Mouse (Mus musculus) embryonic facial prominence, embryonic 14.5 days (tissue): ENCODE results near the gene 1110051M20Rik. TPM values are rescaled to one million over a fixed set of nuclear protein-coding genes. Genes with fewer than 3 reads are reported as not detected.

Experiments used
- ATAC-seq: fragments of 200-750 bp; cut with Nextera tagmentation; 2 replicates; pipeline ENCODE4 v1.8.0; 2017; ENCODE audit warnings: low read depth, moderate number of reproducible peaks, moderate TSS enrichment
- DNase-seq: peaks from one replicate; pipeline ENCODE4 v3.0.0-alpha.2; 2015; ENCODE audit warnings: low spot score
- H3K27ac ChIP-seq: fragments of 300-500 bp; sonication (generic); replicated peaks from 2 replicates; pipeline ENCODE4 v1.5.1; 2014; ENCODE audit warnings: low read depth, mild to moderate bottlenecking, low read length, moderate library complexity
- H3K27me3 ChIP-seq: fragments of 300-500 bp; sonication (generic); replicated peaks from 2 replicates; pipeline ENCODE4 v1.6.1; 2014; ENCODE audit warnings: low read length; ENCODE audit not compliant: control insufficient read depth, insufficient read depth
- H3K36me3 ChIP-seq: fragments of 300-500 bp; sonication (generic); 2 replicates; pipeline ENCODE4 v1.6.1; 2014; ENCODE audit warnings: low read length, mixed read lengths; ENCODE audit not compliant: control insufficient read depth, insufficient read depth
- H3K4me1 ChIP-seq: fragments of 300-500 bp; sonication (generic); 2 replicates; pipeline ENCODE4 v1.6.1; 2014; ENCODE audit warnings: antibody characterized with exemption, low read length; ENCODE audit not compliant: control insufficient read depth, insufficient read depth
- H3K4me2 ChIP-seq: fragments of 300-500 bp; sonication (generic); 2 replicates; pipeline ENCODE4 v1.6.1; 2014; ENCODE audit warnings: low read depth, mild to moderate bottlenecking, low read length, moderate library complexity, mixed read lengths
- H3K4me3 ChIP-seq: fragments of 300-500 bp; sonication (generic); 2 replicates; pipeline ENCODE4 v1.5.1; 2014; ENCODE audit warnings: low read depth, mild to moderate bottlenecking, low read length
- H3K9ac ChIP-seq: fragments of 300-500 bp; sonication (generic); 2 replicates; pipeline ENCODE4 v1.6.1; 2014; ENCODE audit warnings: low read depth, mild to moderate bottlenecking, low read length, moderate library complexity, mixed read lengths
- H3K9me3 ChIP-seq: fragments of 300-500 bp; sonication (generic); 2 replicates; pipeline ENCODE4 v1.6.1; 2016; ENCODE audit warnings: low read length; ENCODE audit not compliant: control insufficient read depth
- WGBS: fragments of 180-500 bp; shearing (Covaris S2); extraction: QIAGEN DNeasy Blood & Tissue Kit; methylation state at CpG from one replicate; pipeline ENCODE4 v1.1.7; 2014; 5-methylcytosine and 5-hydroxymethylcytosine counted together
- polyA plus RNA-seq: library from polyadenylated mRNA; unstranded; fragments of >200 nt; fragmentation: Nextera tagmentation; extraction: Ambion mirVana; gene quantifications from 2 replicates; pipeline ENCODE4 v1.2.1, GENCODE M21; 2014

The 1110051M20Rik gene
- polyA plus RNA-seq, 1 experiment from 2014 or later = 56.0 TPM

DNA sequence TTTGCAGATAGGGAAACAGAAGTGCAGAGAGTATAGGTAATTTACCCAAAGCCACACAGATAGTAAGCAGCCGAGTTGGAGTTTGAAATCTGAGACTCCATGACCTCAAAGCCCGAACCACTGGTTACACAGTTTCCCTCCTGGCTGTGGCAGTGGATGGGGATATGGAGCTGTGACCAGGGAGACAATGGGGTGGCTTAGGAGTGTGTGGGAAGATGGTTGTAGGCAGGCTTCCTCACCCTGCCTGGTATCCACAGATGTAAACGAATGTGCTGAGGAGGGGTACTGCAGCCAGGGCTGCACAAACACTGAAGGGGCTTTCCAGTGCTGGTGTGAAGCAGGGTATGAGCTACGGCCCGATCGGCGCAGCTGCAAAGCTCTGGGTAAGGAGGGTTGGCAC is 32.3 kb upstream of the 1110051M20Rik start:
- 72% methylated on average over 7 of the region's 7 CpGs for WGBS
- DNase-seq = no peak
- Histone ChIP-seq H3K4me1 (no peaks in the 10 kb centered on the region), H3K27ac (no peak overlapping the region), H3K27me3 (no peaks in the 10 kb centered on the region), H3K9ac (no peak overlapping the region), H3K4me3 (no peak overlapping the region), H3K36me3 (peaks cover 90% of the 10 kb centered on the region), H3K4me2 (no peak overlapping the region), H3K9me3 (no peaks in the 10 kb centered on the region)
- ATAC-seq = no peak

DNA sequence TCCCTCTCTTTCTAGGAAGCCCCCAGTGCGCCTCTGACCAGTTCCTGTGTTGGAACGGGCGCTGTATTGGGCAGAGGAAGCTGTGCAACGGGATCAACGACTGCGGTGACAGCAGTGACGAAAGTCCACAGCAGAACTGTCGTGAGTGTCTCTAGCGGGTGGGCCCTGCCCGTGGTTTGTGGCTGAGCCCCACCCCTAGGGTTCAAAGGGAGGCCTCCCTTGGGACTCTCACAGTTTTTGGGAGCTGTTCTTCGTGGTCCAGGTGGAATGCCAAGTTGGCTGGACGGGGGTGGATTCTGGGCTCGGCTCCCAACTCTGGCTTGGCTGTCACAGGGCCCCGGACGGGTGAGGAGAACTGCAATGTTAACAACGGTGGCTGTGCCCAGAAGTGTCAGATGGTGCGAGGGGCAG is 31.8 kb upstream of the 1110051M20Rik start:
- Histone ChIP-seq H3K4me2 (no peak overlapping the region), H3K9me3 (no peaks in the 10 kb centered on the region), H3K4me1 (no peaks in the 10 kb centered on the region), H3K4me3 (no peak overlapping the region), H3K9ac (no peak overlapping the region), H3K27me3 (no peaks in the 10 kb centered on the region), H3K36me3 (peaks cover 89% of the 10 kb centered on the region), H3K27ac (no peak overlapping the region)
- WGBS = 61% methylated on average over 17 of the region's 17 CpGs
- ATAC-seq (no peak; the same call in 1 of the 2 replicates), DNase-seq (no peak)

DNA sequence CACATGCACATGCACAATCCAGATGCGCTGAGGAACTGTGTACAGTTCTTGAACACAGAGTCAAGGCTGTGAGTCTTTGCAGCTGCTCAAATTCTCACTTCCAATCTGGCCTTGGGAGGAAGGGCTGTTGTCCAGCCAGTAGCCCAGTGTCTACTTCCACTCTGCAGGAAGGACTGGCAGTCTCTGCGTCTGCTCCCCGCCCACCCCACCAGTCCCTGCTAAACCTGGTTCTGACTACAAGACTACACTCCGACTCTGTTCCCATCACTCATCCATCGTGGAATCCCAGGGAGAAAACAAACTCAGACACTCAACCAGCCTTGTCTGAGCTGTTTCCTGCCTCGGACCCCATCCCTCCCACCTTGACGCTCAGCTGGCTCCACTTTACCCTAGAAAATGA is 31.3 kb upstream of the 1110051M20Rik start:
- Histone ChIP-seq H3K4me2 (no peak overlapping the region), H3K4me1 (no peaks in the 10 kb centered on the region), H3K4me3 (no peak overlapping the region), H3K9ac (no peak overlapping the region), H3K36me3 (peaks cover 90% of the 10 kb centered on the region), H3K27ac (no peak overlapping the region), H3K27me3 (no peaks in the 10 kb centered on the region), H3K9me3 (no peaks in the 10 kb centered on the region)
- ATAC-seq (no peak), DNase-seq (no peak)
- 59% methylated on average over 7 of the region's 7 CpGs for WGBS

DNA sequence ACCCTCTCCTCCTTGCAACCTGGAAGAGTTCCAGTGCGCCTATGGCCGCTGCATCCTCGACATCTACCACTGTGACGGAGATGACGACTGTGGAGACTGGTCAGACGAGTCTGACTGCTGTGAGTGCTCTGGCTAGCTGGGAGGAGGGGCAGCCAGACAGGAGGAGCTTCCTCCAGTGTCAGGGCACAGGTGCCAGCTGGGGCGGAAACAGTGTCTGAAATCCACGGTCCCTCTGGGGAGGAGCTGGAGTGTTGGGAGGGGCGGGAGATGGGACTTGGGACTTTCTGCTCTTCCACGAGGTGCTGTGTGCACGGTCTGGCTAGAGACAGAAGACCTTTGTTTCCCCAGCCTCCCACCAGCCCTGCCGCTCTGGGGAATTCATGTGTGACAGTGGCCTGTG is 29.9 kb upstream of the 1110051M20Rik start:
- no peaks in the 10 kb centered on the region for H3K4me1 ChIP-seq
- no peak overlapping the region for H3K27ac ChIP-seq
- no peaks in the 10 kb centered on the region for H3K27me3 ChIP-seq
- no peaks in the 10 kb centered on the region for H3K9me3 ChIP-seq
- no peak overlapping the region for H3K4me3 ChIP-seq
- H3K4me2 ChIP-seq = no peak overlapping the region
- ATAC-seq (peak; percentile 79), DNase-seq (peak; percentile 82)
- WGBS = 50% methylated on average over 12 of the region's 12 CpGs
- H3K36me3 ChIP-seq = peaks cover 81% of the 10 kb centered on the region
- H3K9ac ChIP-seq = no peak overlapping the region

DNA sequence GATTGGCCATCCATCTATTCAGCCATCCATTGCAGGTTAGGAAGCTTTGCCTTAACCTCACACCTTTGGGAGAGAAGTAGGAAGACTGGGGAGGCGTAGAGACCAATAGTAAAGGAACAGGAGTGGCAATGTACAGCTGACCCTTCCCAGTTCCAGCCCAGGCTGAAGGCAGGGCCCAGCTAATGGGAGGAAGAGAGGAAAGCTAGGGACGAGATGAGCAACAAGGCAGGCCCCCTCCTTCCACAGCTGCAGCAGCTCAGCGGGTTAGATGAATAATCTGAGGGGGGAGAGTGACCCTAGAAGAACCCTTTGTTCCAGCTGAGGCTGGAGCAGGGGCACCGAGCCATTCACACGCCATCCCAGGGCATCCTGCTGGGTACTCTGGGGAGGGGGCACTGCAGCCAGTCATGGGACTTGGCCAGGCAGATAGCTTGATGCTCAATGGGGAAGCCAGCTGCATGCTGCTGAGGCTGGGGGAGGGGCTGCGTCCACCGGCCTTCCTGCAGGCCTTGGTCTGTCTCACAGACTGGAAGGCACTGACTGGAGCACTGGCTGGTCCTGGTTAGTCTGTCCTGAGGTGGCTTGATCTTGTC is 25.6 kb upstream of the 1110051M20Rik start:
- WGBS = 35% methylated on average over 7 of the region's 7 CpGs
- H3K9me3 ChIP-seq = no peaks in the 10 kb centered on the region
- no peak overlapping the region for H3K4me3 ChIP-seq
- no peak overlapping the region for H3K4me2 ChIP-seq
- H3K9ac ChIP-seq = no peak overlapping the region
- DNase-seq (peak; percentile 32), ATAC-seq (no peak)
- no peak overlapping the region for H3K27ac ChIP-seq
- H3K36me3 ChIP-seq = peaks cover 42% of the 10 kb centered on the region
- H3K4me1 ChIP-seq = no peaks in the 10 kb centered on the region
- H3K27me3 ChIP-seq = no peaks in the 10 kb centered on the region

DNA sequence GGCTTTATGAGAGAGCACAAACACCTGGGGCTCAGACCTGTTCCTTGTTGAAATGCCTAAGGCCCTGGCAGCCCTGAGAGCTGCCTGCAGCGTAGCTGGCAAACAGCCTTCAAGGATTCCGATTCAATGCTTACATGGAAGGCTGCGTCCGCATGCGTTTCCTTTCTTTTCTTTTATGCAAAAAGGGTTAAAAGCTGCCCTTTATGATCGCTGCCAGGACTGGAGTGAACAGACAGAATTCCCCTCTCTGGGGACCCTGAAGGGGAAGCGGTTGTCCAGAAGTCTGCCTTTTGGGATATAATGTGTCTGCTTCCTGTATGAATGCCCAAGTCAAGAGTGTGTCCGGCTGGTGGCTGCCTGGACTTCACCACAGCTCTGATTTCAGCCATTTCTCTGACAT is 23.1 kb upstream of the 1110051M20Rik start:
- ATAC-seq = no peak
- H3K4me1 ChIP-seq = peaks cover 7% of the 10 kb centered on the region; the same call in 1 of the 2 replicates
- DNase-seq = peak; percentile 41
- no peak overlapping the region for H3K9ac ChIP-seq
- no peak overlapping the region for H3K4me2 ChIP-seq
- no peak overlapping the region for H3K4me3 ChIP-seq
- no peaks in the 10 kb centered on the region for H3K9me3 ChIP-seq
- H3K27ac ChIP-seq = no peak overlapping the region; the same call in 1 of the 2 replicates
- H3K36me3 ChIP-seq = peaks cover 17% of the 10 kb centered on the region
- H3K27me3 ChIP-seq = no peaks in the 10 kb centered on the region
- WGBS = 52% methylated on average over 8 of the region's 8 CpGs

DNA sequence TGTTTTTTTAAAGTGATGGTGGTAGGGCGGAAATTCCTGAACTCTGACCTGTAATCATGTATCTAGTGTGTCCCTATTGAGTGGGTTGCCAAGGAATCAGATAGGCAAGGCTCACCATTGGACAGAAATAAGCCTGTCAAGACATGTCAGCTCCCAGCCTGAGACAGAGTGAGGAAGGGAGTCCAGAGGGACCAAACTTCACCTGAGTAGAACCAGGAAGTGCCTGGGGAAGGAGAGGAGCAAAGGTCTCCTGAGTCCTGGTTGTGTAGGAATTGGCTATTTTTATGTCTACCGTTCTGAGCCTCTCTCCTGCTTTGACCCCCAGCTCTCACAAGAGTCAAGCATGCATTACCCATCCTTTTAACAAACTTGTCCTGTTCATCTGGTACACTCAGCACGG is 21.4 kb upstream of the 1110051M20Rik start:
- Histone ChIP-seq H3K4me2 (no peak overlapping the region), H3K9me3 (no peaks in the 10 kb centered on the region), H3K27me3 (no peaks in the 10 kb centered on the region), H3K9ac (no peak overlapping the region), H3K4me3 (no peak overlapping the region), H3K27ac (no peak overlapping the region), H3K36me3 (peaks cover 3% of the 10 kb centered on the region; the same call in 1 of the 2 replicates), H3K4me1 (peaks cover 22% of the 10 kb centered on the region)
- no peak for ATAC-seq
- WGBS = 82% methylated on average over 3 of the region's 3 CpGs
- DNase-seq = no peak

DNA sequence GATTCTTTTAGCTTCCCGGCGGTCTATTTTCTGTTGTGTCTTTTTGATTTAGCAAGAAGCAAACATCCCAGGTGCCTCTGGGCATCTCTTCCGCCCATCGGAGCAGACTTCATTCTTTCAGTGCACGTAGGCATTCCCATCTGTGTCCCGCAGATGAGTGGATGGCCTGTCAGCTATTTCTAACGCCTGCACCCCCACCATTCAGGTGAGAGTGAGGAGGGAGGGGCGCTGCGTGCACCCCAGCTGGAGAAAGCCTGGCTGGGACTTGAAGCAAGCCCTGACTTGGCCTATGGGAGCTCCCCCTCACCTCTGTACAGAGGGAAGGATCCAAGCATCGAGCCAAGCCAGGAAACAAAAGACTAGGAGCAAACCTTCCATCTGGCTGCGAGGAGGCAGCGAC is 18.2 kb upstream of the 1110051M20Rik start:
- Histone ChIP-seq H3K9ac (peak overlapping the region; percentile 15; the same call in 1 of the 2 replicates), H3K4me2 (peak overlapping the region; percentile 10; the same call in 1 of the 2 replicates), H3K27me3 (no peaks in the 10 kb centered on the region), H3K4me3 (no peak overlapping the region), H3K4me1 (peaks cover 30% of the 10 kb centered on the region), H3K36me3 (no peaks in the 10 kb centered on the region), H3K27ac (no peak overlapping the region; the same call in 1 of the 2 replicates), H3K9me3 (no peaks in the 10 kb centered on the region)
- ATAC-seq (peak; percentile 47; the same call in 1 of the 2 replicates), DNase-seq (peak; percentile 65)
- 13% methylated on average over 11 of the region's 12 CpGs for WGBS

DNA sequence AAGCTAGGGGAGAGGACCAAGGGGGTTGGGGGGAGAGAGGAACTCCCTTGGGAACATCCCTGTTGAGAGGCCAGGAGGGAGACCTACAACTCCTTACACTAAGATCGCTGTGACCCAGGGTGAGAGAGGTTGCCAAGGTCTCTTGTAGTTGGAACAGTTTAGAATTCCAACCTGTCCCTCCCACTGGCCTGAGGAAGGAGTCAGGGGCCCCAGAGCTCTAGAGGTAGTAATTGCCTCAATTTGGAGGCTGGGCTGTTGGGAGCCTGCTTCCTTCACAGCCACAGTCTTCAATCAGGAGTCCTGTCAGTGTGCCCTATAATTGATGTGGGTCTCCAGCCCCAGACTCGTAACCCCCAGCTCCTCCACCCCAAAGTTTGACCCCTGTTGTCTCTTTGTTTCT is 17.7 kb upstream of the 1110051M20Rik start:
- Histone ChIP-seq H3K27me3 (no peaks in the 10 kb centered on the region), H3K4me3 (no peak overlapping the region), H3K9ac (0 out of 2 replicates have a peak overlapping the region, but pooled peaks have one; percentile 20), H3K9me3 (no peaks in the 10 kb centered on the region), H3K27ac (no peak overlapping the region; the same call in 1 of the 2 replicates), H3K4me1 (peaks cover 30% of the 10 kb centered on the region), H3K4me2 (peak overlapping the region; percentile 10; the same call in 1 of the 2 replicates), H3K36me3 (no peaks in the 10 kb centered on the region)
- ATAC-seq (no peak), DNase-seq (peak; percentile 25)
- 8% methylated on average over 2 of the region's 2 CpGs for WGBS
